Mouse (Mus musculus): ENCODE measurements around the gene Gm9857.

The Gm9857 gene

GRCm38 (mm10) chr3:108940001-108940633 is at the start of gene Gm9857:
TSS of gene Gm9857 (minus strand) at chr3:108940445.
- no peak for DNase-seq (ENCODE audit: low spot score in 2 of 2)

GRCm38 (mm10) chr3:108987009-108987659 is 46.9 kb upstream of the Gm9857 start:
- DNase-seq (ENCODE audit: low spot score in 2 of 2), result no peak

GRCm38 (mm10) chr3:108986534-108986933 is 46.3 kb upstream of the Gm9857 start:
- no peak for DNase-seq (ENCODE audit: low spot score in 2 of 2)

DNA sequence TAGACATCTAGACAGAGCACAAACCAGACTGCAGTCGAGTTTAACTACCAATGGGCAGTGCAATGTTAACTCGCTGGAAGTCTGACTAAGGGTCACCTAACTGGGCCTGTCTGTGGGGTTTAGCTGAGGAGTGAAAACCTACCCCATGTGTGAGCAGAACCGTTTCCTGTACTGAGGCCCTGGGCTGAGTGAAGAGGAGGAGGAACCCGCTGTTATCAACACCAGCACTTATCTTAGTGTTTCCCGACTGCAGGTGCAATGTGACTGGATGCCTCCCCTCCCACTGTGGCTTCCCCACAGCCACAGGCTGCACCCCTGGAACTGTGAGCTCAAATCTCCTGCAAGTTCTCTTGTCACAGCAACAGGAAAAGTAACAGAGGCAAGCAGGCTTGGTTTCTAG is 43.7 kb upstream of the Gm9857 start:
- DNase-seq (ENCODE audit: low spot score in 2 of 2), result no peak

DNA sequence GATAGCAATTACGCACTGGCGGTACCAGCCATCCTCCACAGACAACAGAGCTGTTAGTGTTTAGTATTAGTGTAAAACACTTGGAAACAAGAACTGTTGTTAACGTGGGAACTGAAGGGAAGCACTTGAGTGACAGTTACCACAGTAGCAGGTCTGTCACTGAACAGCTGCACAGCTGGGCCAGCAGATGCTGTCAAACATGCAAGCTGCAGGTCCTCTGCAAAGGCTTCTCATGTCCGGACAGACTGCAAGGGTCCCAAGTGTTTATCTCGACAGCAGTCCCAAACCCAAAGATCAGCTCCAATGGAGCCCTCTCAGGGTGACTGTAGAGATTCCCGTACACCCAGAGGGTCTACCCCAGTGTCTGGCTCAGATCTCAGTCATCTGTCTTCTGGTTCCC is 41.7 kb upstream of the Gm9857 start:
- no peak for DNase-seq (ENCODE audit: low spot score in 2 of 2)

- no peak for DNase-seq (ENCODE audit: low spot score in 2 of 2)
Measured at GRCm38 (mm10) chr3:108977340-108978030, 37.2 kb upstream of the Gm9857 start.

- DNase-seq (ENCODE audit: low spot score in 2 of 2), result no peak
Measured at GRCm38 (mm10) chr3:108974920-108975485, 34.8 kb upstream of the Gm9857 start.

- DNase-seq (ENCODE audit: low spot score in 2 of 2), result no peak
Measured at GRCm38 (mm10) chr3:108973980-108974660, 33.9 kb upstream of the Gm9857 start.

DNA sequence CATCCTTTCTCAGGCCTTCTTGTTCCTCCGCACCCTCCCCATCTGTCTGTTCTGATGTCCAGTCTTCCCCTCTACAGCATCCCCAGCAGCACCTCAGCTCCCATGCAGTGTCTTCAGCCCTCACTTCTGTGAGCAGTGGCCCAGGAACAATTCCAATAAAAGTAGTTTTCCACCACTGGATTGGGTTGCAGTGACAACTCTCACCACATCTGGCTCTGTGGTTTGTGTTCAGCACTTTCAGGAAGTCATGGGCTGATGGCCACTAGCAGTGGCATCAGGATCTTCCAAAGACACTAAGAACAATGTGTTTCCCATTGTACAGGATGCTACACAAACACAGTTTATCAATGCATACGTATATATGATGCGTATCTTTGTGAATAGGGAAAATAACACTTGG is 25.8 kb upstream of the Gm9857 start:
- no peak for DNase-seq (ENCODE audit: low spot score in 2 of 2)

- no peak for DNase-seq (ENCODE audit: low spot score in 2 of 2)
Measured at GRCm38 (mm10) chr3:108964361-108965044, 24.3 kb upstream of the Gm9857 start.

GRCm38 (mm10) chr3:108963776-108964175 is 23.5 kb upstream of the Gm9857 start:
- no peak for DNase-seq (ENCODE audit: low spot score in 2 of 2)

DNA sequence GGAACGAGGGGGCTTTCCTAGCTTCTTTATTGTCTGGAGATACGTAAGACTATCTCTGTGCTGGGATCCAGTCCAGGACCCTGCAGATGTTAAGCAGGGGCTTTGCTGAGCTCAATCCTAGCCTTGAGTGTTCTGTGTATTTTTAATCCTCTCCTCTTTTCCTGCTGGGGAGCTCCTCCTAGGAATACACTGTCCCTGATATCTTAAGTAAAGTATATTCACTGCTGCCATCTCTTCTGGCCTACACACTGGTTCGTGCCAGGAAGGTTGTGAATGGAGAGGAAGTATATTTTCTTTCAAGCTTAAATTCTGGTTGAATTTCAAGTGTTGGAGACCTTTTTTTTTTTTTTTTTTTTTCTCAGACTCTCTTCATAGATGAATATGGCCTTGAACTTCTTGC is 23.0 kb upstream of the Gm9857 start:
- DNase-seq (ENCODE audit: low spot score in 2 of 2), result no peak

DNA sequence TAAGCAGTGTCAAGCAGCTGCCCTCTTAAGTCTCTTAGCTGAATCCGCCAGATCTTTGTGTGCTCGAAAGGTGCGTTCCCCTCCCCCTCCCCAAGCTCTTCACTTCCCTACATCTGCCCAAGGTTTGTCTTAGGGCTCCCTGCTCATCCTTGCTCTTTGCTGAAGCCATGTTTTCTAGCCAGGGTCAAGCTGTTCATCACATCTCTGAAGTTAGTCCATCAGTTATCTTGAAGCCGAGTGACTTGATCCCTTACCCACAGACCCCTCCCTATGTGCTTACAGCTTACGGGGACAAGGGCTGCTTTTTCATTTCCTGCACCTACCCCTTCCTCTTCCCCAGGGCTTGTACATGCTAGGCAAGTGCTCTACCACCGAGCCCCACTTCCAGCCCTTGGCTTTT is 21.4 kb upstream of the Gm9857 start:
- no peak for DNase-seq (ENCODE audit: low spot score in 2 of 2)

DNA sequence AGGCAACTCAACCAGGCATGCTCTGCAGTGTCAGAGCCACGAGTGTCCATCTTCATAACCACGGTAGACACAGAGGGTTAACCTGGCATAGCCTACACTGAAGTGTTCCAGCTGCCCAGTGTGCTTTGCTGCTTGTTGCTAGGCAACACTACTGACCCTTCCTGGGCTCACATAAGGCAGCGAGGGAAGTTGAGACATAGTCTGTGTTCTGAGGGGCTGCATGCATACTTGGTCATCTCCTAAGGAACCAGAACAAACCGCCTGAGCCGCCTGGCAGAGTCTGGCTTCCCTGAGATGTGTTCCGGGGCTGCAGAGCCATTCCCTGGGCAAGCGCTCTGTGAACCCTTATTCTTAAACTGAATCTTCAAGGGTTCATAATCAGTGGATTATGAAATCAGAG is 21.0 kb upstream of the Gm9857 start:
- DNase-seq (ENCODE audit: low spot score in 2 of 2), result peak in 1 of 2 experiments; percentile 43

DNA sequence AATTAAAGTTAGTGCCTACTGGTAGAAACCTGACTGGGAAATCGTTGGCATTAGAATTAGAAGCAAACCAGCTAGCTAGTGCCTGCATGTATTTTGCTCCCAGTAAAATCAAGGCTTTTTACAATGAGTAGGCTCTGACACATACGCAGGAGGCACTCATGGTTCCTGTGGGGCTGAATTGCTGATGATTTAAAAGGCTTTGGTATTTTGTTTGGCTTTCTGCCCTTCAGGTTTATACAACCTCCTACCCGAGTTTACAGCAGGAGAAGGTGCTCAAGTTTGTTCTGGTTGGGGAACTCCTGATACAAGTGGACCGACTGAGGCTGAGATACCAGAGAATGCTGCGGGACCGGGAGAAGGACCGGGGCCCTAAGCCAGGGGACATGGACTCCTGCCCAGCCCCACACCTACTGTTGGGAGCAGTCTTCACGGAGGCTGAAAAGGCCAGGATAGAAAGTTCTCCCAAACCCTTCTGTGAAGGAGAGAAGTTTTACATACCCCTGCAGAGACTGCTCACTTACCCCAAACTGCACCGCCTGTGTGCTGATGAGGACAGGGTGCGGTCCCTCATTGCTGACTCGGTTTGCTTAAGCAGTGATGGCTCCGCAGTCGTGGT is 19.5 kb upstream of the Gm9857 start:
- DNase-seq (ENCODE audit: low spot score in 2 of 2), result no peak

DNA sequence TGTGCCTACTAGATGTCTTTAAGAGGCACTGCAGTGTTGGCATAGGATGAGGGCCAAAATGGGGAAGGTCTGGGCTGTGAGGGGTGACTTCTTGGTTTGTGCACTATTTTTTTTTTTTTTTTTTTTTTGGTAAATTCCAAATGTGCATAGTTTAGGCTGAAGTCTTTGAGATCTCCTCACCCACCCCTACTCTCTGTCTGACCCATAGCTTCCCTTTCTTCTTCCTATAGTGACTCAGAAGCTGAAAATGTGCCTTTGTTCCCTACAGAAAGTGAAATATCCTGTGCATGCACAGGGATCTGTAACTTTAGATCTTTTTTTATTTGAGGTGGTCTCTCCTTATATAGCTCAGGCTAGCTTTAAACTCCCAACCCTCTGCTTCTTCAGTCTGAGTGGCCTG is 17.7 kb upstream of the Gm9857 start:
- DNase-seq (ENCODE audit: low spot score in 2 of 2), result no peak

DNA sequence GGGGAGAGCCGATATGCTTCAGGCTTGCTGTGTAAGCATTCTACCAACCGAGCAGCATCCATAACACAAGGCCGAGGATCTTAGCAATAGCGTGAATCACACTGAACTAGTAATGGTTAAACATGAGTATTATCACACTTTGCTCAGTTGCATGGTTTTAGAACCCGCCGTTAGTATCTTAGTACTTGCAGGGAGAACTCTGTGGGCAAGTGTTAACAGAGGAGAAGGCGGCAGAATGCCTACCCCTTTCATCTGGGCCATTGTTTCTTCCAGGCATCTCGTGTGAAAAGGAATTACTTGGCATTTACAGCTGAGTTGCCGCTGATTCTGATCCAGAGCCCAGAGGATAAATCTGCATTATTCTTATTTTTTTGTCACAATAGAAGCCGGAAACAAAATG is 751 bp upstream of the Gm9857 start:
- DNase-seq (ENCODE audit: low spot score in 2 of 2), result no peak

- no peak for DNase-seq (ENCODE audit: low spot score in 2 of 2)
Measured at GRCm38 (mm10) chr3:108939573-108939972, 672 bp downstream of the Gm9857 start, which contains the start of gene Henmt1. TSS of gene Henmt1 (plus strand) at chr3:108939873.

DNA sequence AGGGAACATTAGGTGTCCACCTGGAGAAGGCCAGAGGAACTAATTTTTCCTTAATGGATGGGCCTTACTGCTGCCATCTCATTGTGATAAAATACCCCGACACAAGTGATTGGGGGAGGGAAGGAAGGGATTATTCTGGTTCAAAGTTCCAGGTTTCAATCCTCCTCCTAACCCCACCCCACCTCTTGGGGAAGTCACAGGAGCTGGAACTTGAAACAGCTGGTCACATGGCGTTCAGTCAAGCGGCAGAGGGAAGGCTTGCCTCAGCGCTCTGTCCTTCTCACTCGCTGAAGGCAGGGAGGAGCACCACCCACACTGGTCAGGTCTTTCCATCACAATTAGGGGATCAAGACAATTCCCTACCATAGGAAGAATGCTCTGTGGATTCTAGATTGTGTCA is 1.6 kb downstream of the Gm9857 start:
- no peak for DNase-seq (ENCODE audit: low spot score in 2 of 2)

GRCm38 (mm10) chr3:108933557-108933956 is 6.7 kb downstream of the Gm9857 start:
- no peak for DNase-seq (ENCODE audit: low spot score in 2 of 2)

DNA sequence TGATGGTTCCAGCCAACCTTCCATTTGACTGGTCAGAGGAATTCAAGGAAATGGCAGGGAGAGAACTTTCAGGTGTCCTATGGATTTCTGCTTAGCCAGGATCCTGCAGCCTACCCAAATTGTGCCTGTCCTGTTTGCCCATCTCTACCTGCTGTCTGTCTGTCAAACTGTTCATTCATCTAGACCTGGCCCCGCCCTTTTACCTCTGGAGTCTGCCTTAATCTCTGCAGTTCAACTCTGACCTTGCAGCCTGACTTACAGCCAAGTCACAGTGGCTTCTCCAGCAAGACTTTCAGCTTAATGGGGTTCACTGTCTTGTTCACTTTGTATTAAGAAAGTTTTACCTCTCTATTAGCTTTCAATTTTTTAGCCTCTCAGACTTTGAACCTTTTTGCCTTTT is 13.9 kb downstream of the Gm9857 start:
- no peak for DNase-seq (ENCODE audit: low spot score in 2 of 2)
